Comparison of ENCODE assay signal across 8 mouse cellular contexts in the genomic region with DNA sequence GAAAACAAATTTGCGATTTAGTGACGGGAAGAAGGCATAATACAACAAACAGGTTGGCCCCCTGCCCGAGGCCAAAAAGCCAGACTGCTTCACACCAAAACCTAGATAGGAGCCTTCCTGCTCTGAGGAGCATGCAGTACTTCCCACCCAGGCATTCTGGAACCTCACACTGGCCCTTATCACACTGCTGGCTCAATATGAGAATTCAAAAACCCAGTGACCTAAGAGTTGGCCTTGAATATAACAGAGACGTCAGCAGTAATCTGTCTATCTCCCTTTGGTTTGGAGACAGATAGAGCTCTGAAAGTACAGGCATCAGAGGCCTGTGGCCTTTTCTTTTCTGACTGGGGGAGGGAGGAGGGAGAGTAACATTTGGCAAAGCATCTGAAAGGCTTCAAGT.
DNase-seq lines count a peak whose midpoint lies in the region; ATAC-seq and TF ChIP-seq lines count a peak whose summit lies in the region.

No protein-coding gene starts in this region.

- no peak for ATAC-seq in forebrain, postnatal 0 days
- ATAC-seq in hindbrain, postnatal 0 days, result no peak
- ATAC-seq in inflammation-experienced regulatory T-cells, adult 6 months, result no peak

- H3K4me1 ChIP-seq in forebrain, postnatal 0 days (ENCODE audit: insufficient read depth), result peaks cover 17% of the 10 kb centered on the region
- peaks cover 66% of the 10 kb centered on the region for H3K4me1 ChIP-seq in hindbrain, postnatal 0 days (ENCODE audit: insufficient read depth, low read length)

- peak; percentile 83 for DNase-seq in ovary, adult 18-20 months (ENCODE audit: low spot score)
- no peak for DNase-seq in ovary, postnatal 10 days (ENCODE audit: low spot score)
- no peak for DNase-seq in forebrain, postnatal 0 days
- DNase-seq in hindbrain, postnatal 0 days (ENCODE audit: low spot score), result no peak
- DNase-seq in skeletal muscle tissue, adult 2 months (ENCODE audit: low read depth, low spot score), result peak; percentile 71
- DNase-seq in frontal cortex, adult 2 months (ENCODE audit: extremely low spot score in 1 of 2, low spot score in 1 of 2), result no peak
- no peak for DNase-seq in urinary bladder, postnatal 25 days (ENCODE audit: low spot score)

- H3K27me3 ChIP-seq in forebrain, postnatal 0 days (ENCODE audit: insufficient read depth, low read length), result no peaks in the 10 kb centered on the region
- no peaks in the 10 kb centered on the region for H3K27me3 ChIP-seq in hindbrain, postnatal 0 days (ENCODE audit: insufficient read depth, low read length)

- no peak for TF ChIP-seq CTCF in forebrain, postnatal 0 days (IDR thresholded peaks at IDR 0.05; ENCODE audit: low read depth)
- no peak for TF ChIP-seq CTCF in hindbrain, postnatal 0 days (IDR thresholded peaks at IDR 0.05; ENCODE audit: low read depth)

- H3K9ac ChIP-seq in forebrain, postnatal 0 days, result no peak overlapping the region
- no peak overlapping the region for H3K9ac ChIP-seq in hindbrain, postnatal 0 days (replicated peaks; ENCODE audit: low read length)

- 39% methylated on average over 4 of the region's 4 CpGs for WGBS in forebrain, postnatal 0 days
- 34% methylated on average over 4 of the region's 4 CpGs for WGBS in hindbrain, postnatal 0 days

- no peaks in the 10 kb centered on the region for H3K9me3 ChIP-seq in forebrain, postnatal 0 days (ENCODE audit: low read length)
- no peaks in the 10 kb centered on the region for H3K9me3 ChIP-seq in hindbrain, postnatal 0 days (ENCODE audit: low read length)

- peak overlapping the region; percentile 37; the same call in 1 of the 2 replicates for H3K27ac ChIP-seq in forebrain, postnatal 0 days (ENCODE audit: low read depth, low read length)
- H3K27ac ChIP-seq in hindbrain, postnatal 0 days, result peak overlapping the region; percentile 84

- H3K4me3 ChIP-seq in forebrain, postnatal 0 days (ENCODE audit: low read depth, low read length), result no peak overlapping the region
- no peak overlapping the region for H3K4me3 ChIP-seq in hindbrain, postnatal 0 days (ENCODE audit: low read length)

- H3K36me3 ChIP-seq in forebrain, postnatal 0 days (ENCODE audit: insufficient read depth), result no peaks in the 10 kb centered on the region
- no peaks in the 10 kb centered on the region for H3K36me3 ChIP-seq in hindbrain, postnatal 0 days (ENCODE audit: insufficient read depth, low read length)

- H3K4me2 ChIP-seq in forebrain, postnatal 0 days (ENCODE audit: low read depth), result no peak overlapping the region
- no peak overlapping the region for H3K4me2 ChIP-seq in hindbrain, postnatal 0 days (ENCODE audit: low read depth, low read length)

Comparison
In these comparisons a context has a peak if more than half of its experiments do, and no peak if none do; other contexts are left out.
1. DNase-seq: peak in ovary, adult 18-20 months (single experiment) and skeletal muscle tissue, adult 2 months (single experiment); none in ovary, postnatal 10 days (single experiment), forebrain, postnatal 0 days (single experiment), hindbrain, postnatal 0 days (single experiment), frontal cortex, adult 2 months (0 of 2) and urinary bladder, postnatal 25 days (single experiment).